Mouse (Mus musculus) forebrain, embryonic 13.5 days (tissue): ENCODE data around the gene Kcnk3. TPM values are rescaled to one million over a fixed set of nuclear protein-coding genes. Genes with fewer than 3 reads are reported as not detected.
A peak's percentile ranks its signal among the peaks of the same experiment; 100 is the strongest.

Source experiments
- ATAC-seq: fragments of 200-750 bp; cut with Nextera tagmentation; 2 replicates; pipeline ENCODE4 v1.8.0; 2017
- H3K27ac ChIP-seq: fragments of 300-500 bp; sonication (generic); 2 replicates; pipeline ENCODE4 v1.5.1; 2015; ENCODE audit warnings: inconsistent platforms, mild to moderate bottlenecking, moderate library complexity
- H3K27me3 ChIP-seq: fragments of 300-500 bp; sonication (generic); 2 replicates; pipeline ENCODE4 v1.6.1; 2015; ENCODE audit warnings: mild to moderate bottlenecking, inconsistent platforms
- H3K36me3 ChIP-seq: fragments of 300-500 bp; sonication (generic); 2 replicates; pipeline ENCODE4 v1.6.1; 2015; ENCODE audit warnings: mild to moderate bottlenecking, inconsistent platforms; ENCODE audit not compliant: poor library complexity, severe bottlenecking
- H3K4me1 ChIP-seq: fragments of 300-500 bp; sonication (generic); 2 replicates; pipeline ENCODE4 v1.6.1; 2015; ENCODE audit warnings: inconsistent platforms
- H3K4me2 ChIP-seq: fragments of 300-500 bp; sonication (generic); 2 replicates; pipeline ENCODE4 v1.6.1; 2015; ENCODE audit warnings: inconsistent platforms, mild to moderate bottlenecking, moderate library complexity
- H3K4me3 ChIP-seq: fragments of 300-500 bp; sonication (generic); 2 replicates; pipeline ENCODE4 v1.5.1; 2015; ENCODE audit warnings: mild to moderate bottlenecking, inconsistent platforms
- H3K9ac ChIP-seq: fragments of 300-500 bp; sonication (generic); 2 replicates; pipeline ENCODE4 v1.6.1; 2015; ENCODE audit warnings: mild to moderate bottlenecking, inconsistent platforms
- H3K9me3 ChIP-seq: fragments of 300-500 bp; sonication (generic); replicated peaks from 2 replicates; pipeline ENCODE4 v1.6.1; 2016; ENCODE audit warnings: inconsistent platforms
- WGBS: fragments of 180-500 bp; shearing (Covaris S2); methylation state at CpG from one replicate; pipeline ENCODE4 v1.1.7; 2015; 5-methylcytosine and 5-hydroxymethylcytosine counted together
- polyA plus RNA-seq: library from polyadenylated mRNA; unstranded; fragments of >200 nt; fragmentation: Nextera tagmentation; extraction: Ambion mirVana; gene quantifications from 2 replicates; pipeline ENCODE4 v1.2.1, GENCODE M21; 2015

Gene Kcnk3
- polyA plus RNA-seq, 1 experiment from 2014 or later, result 1.0 TPM

GRCm38 (mm10) chr5:30616644-30617043 is 28.7 kb downstream of the Kcnk3 start:
- Histone ChIP-seq H3K4me1 (peaks cover 6% of the 10 kb centered on the region; the same call in 1 of the 2 replicates), H3K27me3 (peaks cover 22% of the 10 kb centered on the region), H3K36me3 (no peaks in the 10 kb centered on the region), H3K27ac (0 out of 2 replicates have a peak overlapping the region, but pooled peaks have one; percentile 6), H3K4me3 (no peak overlapping the region), H3K4me2 (no peak overlapping the region), H3K9me3 (no peaks in the 10 kb centered on the region), H3K9ac (no peak overlapping the region)
- no peak for ATAC-seq
- WGBS, result 18% methylated on average over 3 of the region's 3 CpGs

GRCm38 (mm10) chr5:30617357-30617756 is 29.4 kb downstream of the Kcnk3 start:
- Histone ChIP-seq H3K27ac (no peak overlapping the region), H3K4me2 (no peak overlapping the region), H3K9me3 (no peaks in the 10 kb centered on the region), H3K4me1 (peaks cover 13% of the 10 kb centered on the region), H3K9ac (no peak overlapping the region), H3K4me3 (no peak overlapping the region), H3K36me3 (no peaks in the 10 kb centered on the region), H3K27me3 (peaks cover 30% of the 10 kb centered on the region)
- 39% methylated on average over 3 of the region's 3 CpGs for WGBS
- ATAC-seq, result no peak

DNA sequence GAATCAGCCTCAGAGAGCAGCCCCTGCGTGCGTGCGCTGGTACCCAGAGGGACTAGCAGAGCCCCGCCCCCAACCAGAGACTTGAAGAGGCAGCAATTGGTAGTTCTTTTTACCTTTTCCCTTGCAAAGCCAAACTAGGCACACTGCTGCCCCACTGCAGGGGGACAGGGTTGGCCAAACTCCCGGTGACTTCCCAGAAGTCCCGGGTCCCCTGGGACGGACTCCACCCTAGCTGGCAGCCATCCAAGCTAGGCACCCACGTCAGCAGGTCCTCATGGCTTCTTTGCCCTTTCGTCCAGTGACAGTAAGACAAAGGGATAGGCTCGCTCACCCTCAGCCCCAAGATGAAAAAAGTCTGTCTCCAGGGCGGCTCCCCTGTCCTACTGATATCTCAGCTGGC is 29.9 kb downstream of the Kcnk3 start:
- Histone ChIP-seq H3K27me3 (peaks cover 34% of the 10 kb centered on the region), H3K9me3 (no peaks in the 10 kb centered on the region), H3K4me1 (peaks cover 18% of the 10 kb centered on the region), H3K36me3 (no peaks in the 10 kb centered on the region), H3K4me3 (no peak overlapping the region), H3K27ac (no peak overlapping the region), H3K9ac (no peak overlapping the region), H3K4me2 (no peak overlapping the region)
- no peak for ATAC-seq
- WGBS, result 28% methylated on average over 11 of the region's 11 CpGs

DNA sequence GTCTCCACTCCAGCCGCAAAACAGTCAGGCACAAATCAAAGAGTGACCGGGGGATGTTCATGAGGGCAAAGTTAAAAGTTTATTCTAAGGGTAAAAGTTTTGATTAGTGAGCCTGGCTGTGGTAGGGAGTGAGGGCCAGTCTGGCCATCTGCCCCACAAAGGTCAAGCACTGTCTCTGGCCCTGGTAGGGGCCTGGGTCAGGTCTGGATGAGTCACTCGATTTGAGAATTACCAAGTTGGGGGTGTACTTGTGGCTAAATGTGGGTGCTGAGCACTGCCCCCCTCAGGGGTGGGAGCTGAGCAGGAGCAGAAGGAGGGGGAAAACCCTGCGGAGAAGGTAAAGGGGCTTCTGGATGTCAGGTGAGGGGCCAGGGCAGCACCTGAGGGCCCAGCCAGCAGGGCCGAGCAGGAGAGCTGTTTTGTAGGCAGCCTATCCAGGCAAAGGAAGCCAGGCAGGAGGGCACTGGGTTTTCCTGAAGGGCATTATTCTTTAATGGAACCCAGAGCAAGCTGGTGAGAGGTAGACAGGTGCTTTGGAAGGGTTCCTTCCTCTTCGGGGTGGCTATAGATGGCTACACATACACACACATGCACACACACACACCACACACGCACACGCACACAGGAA is 30.5 kb downstream of the Kcnk3 start:
- WGBS, result 86% methylated on average over 8 of the region's 8 CpGs
- H3K27ac ChIP-seq, result no peak overlapping the region
- H3K9ac ChIP-seq, result no peak overlapping the region
- peaks cover 20% of the 10 kb centered on the region for H3K4me1 ChIP-seq
- H3K36me3 ChIP-seq, result no peaks in the 10 kb centered on the region
- ATAC-seq, result no peak
- H3K27me3 ChIP-seq, result peaks cover 40% of the 10 kb centered on the region
- no peak overlapping the region for H3K4me3 ChIP-seq
- H3K4me2 ChIP-seq, result no peak overlapping the region
- H3K9me3 ChIP-seq, result no peaks in the 10 kb centered on the region

DNA sequence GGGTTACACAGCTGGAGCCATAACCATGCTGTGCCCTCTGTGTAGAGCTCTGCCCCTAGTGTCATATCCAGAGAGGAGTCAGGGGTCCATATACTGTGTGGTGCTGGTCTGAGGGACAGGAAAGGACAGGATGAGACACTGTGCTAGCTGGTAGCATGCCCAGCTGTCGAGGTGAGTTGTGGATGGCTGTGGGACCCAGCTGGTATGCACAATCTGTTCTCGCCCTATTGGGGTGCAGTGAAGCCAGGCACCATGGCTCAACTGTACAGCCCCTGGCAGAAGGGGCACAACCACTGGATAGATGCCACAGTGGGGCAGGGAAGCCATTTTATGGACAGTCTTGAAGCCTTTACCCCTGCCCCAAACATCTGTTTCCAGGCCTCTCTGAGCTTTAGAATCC is 31.2 kb downstream of the Kcnk3 start:
- Histone ChIP-seq H3K4me2 (no peak overlapping the region), H3K36me3 (no peaks in the 10 kb centered on the region), H3K4me1 (peaks cover 18% of the 10 kb centered on the region), H3K27me3 (peaks cover 45% of the 10 kb centered on the region), H3K9me3 (no peaks in the 10 kb centered on the region), H3K9ac (no peak overlapping the region), H3K27ac (no peak overlapping the region), H3K4me3 (no peak overlapping the region)
- ATAC-seq, result no peak
- WGBS, result 71% methylated on average over 2 of the region's 2 CpGs

DNA sequence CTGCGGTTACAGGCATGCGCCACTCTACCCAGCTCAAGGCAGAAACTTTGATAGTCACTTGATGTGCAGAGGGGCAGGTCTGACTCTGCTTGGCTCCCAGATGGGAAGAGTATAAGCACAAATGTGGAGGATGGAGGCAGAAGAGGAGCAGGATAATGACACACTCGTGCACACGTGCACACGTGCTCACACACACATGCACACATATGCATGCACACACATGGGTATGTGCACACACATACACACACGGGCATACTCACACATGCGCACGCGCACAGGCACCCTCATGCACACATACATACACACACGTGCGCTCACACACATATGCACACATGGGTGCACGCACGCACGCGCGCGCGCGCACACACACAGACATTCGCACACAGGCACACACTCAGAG is 32.6 kb downstream of the Kcnk3 start:
- Histone ChIP-seq H3K27ac (no peak overlapping the region), H3K9ac (no peak overlapping the region), H3K9me3 (no peaks in the 10 kb centered on the region), H3K27me3 (peaks cover 56% of the 10 kb centered on the region), H3K36me3 (no peaks in the 10 kb centered on the region), H3K4me1 (peaks cover 14% of the 10 kb centered on the region), H3K4me2 (no peak overlapping the region), H3K4me3 (no peak overlapping the region)
- 96% methylated on average over 20 of the region's 20 CpGs for WGBS
- no peak for ATAC-seq

DNA sequence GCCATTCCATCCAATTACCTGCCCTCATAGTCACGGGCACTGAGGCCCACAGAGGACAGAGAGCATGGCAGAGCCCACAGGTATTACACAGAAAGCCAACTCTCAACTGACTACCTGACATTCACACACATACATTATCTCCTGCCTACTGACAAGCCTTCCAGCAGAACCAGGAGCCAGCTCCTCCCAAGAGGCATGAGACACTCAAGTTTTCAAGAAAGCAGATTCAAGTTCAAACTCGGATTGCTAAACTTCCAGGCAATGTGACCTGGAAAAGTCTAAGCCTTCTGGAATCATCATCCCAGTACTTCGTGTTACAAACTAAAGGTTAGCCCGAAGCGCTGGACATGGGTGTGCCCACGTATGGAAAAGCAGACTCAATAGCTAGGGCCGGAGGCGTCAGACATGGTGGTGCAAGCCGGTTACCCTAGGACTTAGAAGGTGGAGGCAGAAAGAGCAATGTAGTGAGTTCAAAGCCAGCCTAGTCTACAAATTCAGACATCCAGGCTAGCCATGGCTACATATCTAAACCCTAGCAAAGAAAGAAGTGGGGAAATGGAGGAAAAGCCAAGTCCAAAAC is 33.3 kb downstream of the Kcnk3 start:
- Histone ChIP-seq H3K27ac (no peak overlapping the region), H3K27me3 (peaks cover 56% of the 10 kb centered on the region), H3K9ac (no peak overlapping the region), H3K9me3 (no peaks in the 10 kb centered on the region), H3K36me3 (no peaks in the 10 kb centered on the region), H3K4me1 (peaks cover 14% of the 10 kb centered on the region), H3K4me2 (peak overlapping the region; percentile 86; the same call in 1 of the 2 replicates), H3K4me3 (no peak overlapping the region; the same call in 1 of the 2 replicates)
- ATAC-seq, result no peak
- 89% methylated on average over 9 of the region's 9 CpGs for WGBS

DNA sequence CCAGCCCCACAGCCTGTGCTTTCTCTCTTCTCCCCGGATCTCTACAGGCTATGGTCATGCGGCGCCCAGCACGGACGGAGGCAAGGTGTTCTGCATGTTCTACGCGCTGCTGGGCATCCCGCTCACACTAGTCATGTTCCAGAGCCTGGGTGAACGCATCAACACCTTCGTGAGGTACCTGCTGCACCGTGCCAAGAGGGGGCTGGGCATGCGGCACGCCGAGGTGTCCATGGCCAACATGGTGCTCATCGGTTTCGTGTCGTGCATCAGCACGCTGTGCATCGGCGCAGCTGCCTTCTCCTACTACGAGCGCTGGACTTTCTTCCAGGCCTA is 33.8 kb downstream of the Kcnk3 start:
- H3K4me3 ChIP-seq, result peak overlapping the region; percentile 43
- no peaks in the 10 kb centered on the region for H3K9me3 ChIP-seq
- no peak overlapping the region for H3K27ac ChIP-seq
- WGBS, result 41% methylated on average over 22 of the region's 22 CpGs
- H3K4me1 ChIP-seq, result peaks cover 14% of the 10 kb centered on the region
- no peak for ATAC-seq
- peaks cover 56% of the 10 kb centered on the region for H3K27me3 ChIP-seq
- H3K36me3 ChIP-seq, result no peaks in the 10 kb centered on the region
- peak overlapping the region; percentile 62; the same call in 1 of the 2 replicates for H3K9ac ChIP-seq
- H3K4me2 ChIP-seq, result peak overlapping the region; percentile 86

DNA sequence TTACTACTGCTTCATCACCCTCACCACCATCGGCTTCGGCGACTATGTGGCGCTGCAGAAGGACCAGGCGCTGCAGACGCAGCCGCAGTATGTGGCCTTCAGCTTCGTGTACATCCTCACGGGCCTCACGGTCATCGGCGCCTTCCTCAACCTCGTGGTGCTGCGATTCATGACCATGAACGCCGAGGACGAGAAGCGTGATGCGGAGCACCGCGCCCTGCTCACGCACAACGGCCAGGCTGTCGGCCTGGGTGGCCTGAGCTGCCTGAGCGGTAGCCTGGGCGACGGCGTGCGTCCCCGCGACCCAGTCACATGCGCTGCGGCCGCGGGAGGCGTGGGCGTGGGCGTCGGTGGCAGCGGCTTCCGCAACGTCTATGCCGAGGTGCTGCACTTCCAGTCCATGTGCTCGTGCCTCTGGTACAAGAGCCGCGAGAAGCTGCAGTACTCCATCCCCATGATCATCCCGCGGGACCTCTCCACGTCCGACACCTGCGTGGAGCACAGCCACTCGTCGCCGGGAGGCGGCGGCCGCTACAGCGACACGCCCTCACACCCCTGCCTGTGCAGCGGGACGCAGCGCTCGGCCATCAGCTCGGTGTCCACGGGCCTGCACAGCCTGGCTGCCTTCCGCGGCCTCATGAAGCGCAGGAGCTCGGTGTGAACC is 34.3 kb downstream of the Kcnk3 start:
- Histone ChIP-seq H3K4me2 (peak overlapping the region; percentile 86), H3K4me3 (peak overlapping the region; percentile 43), H3K4me1 (peaks cover 14% of the 10 kb centered on the region), H3K27ac (no peak overlapping the region), H3K9ac (peak overlapping the region; percentile 62), H3K36me3 (no peaks in the 10 kb centered on the region), H3K27me3 (peaks cover 59% of the 10 kb centered on the region), H3K9me3 (no peaks in the 10 kb centered on the region)
- ATAC-seq, result peak; percentile 61
- WGBS, result 2% methylated on average over 69 of the region's 69 CpGs

- H3K9ac ChIP-seq, result peak overlapping the region; percentile 62
- ATAC-seq, result peak; percentile 55; the same call in 1 of the 2 replicates
- H3K27ac ChIP-seq, result no peak overlapping the region
- H3K36me3 ChIP-seq, result no peaks in the 10 kb centered on the region
- H3K9me3 ChIP-seq, result no peaks in the 10 kb centered on the region
- H3K4me2 ChIP-seq, result peak overlapping the region; percentile 86
- peaks cover 14% of the 10 kb centered on the region for H3K4me1 ChIP-seq
- WGBS, result under 1% methylated on average over 10 of the region's 10 CpGs
- peaks cover 57% of the 10 kb centered on the region for H3K27me3 ChIP-seq
- H3K4me3 ChIP-seq, result peak overlapping the region; percentile 43
These were observed 34.8 kb downstream of the Kcnk3 start for GRCm38 (mm10) chr5:30622841-30623185.

DNA sequence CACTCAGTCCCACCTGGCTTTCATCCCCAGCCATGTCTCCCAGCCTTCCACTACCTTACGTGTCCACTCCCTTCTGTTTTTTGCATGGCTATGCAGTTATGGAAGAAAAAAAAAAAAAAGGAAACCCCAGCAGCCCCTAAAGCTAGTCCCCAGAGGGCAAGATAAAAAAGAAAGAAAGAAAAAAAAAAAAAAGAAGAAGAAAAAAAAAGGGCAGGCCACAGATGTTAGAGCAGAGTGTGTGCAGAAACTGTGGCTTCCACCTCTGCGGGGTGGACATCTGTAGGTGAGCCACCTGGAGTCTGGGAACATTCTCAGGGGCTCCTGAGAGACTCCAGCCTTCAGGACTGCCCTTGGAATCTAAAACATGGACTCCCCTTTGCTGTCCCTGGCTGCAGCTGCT is 35.4 kb downstream of the Kcnk3 start:
- 63% methylated on average over 2 of the region's 2 CpGs for WGBS
- Histone ChIP-seq H3K9ac (no peak overlapping the region), H3K4me3 (no peak overlapping the region), H3K4me1 (peaks cover 14% of the 10 kb centered on the region), H3K36me3 (no peaks in the 10 kb centered on the region), H3K27me3 (peaks cover 52% of the 10 kb centered on the region), H3K4me2 (peak overlapping the region; percentile 86; the same call in 1 of the 2 replicates), H3K27ac (no peak overlapping the region), H3K9me3 (no peaks in the 10 kb centered on the region)
- ATAC-seq, result no peak

- Histone ChIP-seq H3K27ac (no peak overlapping the region), H3K9ac (no peak overlapping the region), H3K4me3 (no peak overlapping the region), H3K36me3 (no peaks in the 10 kb centered on the region), H3K9me3 (no peaks in the 10 kb centered on the region), H3K27me3 (peaks cover 48% of the 10 kb centered on the region), H3K4me1 (peaks cover 14% of the 10 kb centered on the region), H3K4me2 (no peak overlapping the region)
- WGBS, result 13% methylated on average over 1 of the region's 1 CpGs
- ATAC-seq, result no peak
These were observed 36.3 kb downstream of the Kcnk3 start for GRCm38 (mm10) chr5:30624311-30624710.
